Mouse (Mus musculus): ENCODE results near the gene Defb26. TPM values are rescaled to one million over a fixed set of nuclear protein-coding genes. Genes with fewer than 3 reads are reported as not detected.
A peak's percentile ranks its signal among the peaks of the same experiment; 100 is the strongest.

Gene Defb26
- total RNA-seq, 4 experiments from 2014 or later, result not detected

DNA sequence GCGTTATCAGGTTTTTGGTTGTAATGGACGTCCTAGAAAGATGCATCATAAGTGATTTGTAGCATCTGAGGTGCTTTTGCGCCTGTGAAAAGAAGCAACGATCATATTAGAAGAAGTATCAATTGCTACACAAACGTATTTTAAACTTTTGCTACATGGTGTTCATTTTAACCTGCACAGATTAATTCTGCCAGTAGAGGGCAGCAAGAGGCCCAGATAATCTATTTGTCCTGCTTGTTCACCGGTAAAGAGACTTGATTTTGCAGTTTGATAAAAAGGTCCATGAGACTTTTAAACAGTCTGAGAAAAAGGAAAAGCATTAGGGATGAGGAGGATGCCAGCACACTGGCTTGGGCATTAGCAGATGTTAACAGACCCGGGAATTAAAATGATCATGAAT lies 40.5 kb downstream of the Defb26 start:
- DNase-seq (ENCODE audit: low spot score in 2 of 2), result peak in 1 of 2 experiments; percentile 64

GRCm38 (mm10) chr2:152464570-152465150 lies 46.8 kb downstream of the Defb26 start, which contains the start of gene Defb23:
Gene Defb23, minus strand, starts transcription at chr2:152464620.
- DNase-seq (ENCODE audit: low spot score in 2 of 2), result no peak

DNA sequence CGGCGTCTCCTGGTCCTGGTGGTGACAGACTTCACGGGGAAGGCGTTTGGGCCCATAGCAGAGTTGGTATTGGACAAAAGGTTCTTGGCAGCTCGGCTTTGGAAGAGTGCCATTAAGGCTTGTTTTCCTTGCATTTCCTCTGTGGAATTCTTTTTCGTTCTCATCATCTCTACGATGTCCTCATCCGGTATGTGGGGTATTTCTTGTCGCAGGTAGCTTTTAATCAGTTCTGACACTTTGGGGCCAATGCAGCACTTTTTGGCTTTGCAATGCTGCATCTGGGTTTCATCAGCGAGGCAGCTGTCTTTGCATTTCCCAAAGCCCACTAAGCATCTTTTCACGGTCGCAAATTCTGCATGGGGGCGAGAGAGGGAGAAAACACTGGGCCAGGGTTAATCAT lies 52.3 kb downstream of the Defb26 start:
- no peak for DNase-seq (ENCODE audit: low spot score in 2 of 2)

Other genes starting within 250 kb of the Defb26 start
- gene Tbc1d20, start 217.9 kb downstream of the Defb26 start, total RNA-seq (2022), result 10 to 100 TPM; 48.3 to 55.9 (median 50.5) TPM
- 100 to 1,000 TPM; 108 to 121 (median 111) TPM for gene Rbck1, start 179.0 kb downstream of the Defb26 start, total RNA-seq (2022)
- 1 to 10 TPM; 1.2 to 2.4 (median 1.4) TPM for gene Trib3, start 167.7 kb downstream of the Defb26 start, total RNA-seq (2022)
- gene Nrsn2, start 135.1 kb downstream of the Defb26 start, total RNA-seq (2022), result 100 to 1,000 TPM in 2 of 4 experiments, 10 to 100 TPM in 2; 90.3 to 104 (median 96.4) TPM
- gene Sox12, start 113.6 kb downstream of the Defb26 start, total RNA-seq (2022), result 10 to 100 TPM; 13.7 to 17.3 (median 16.5) TPM
- 10 to 100 TPM in 2 of 4 experiments, 1 to 10 TPM in 2; 9.1 to 10.4 (median 9.9) TPM for gene Zcchc3, start 96.7 kb downstream of the Defb26 start, total RNA-seq (2022)
- 1 to 10 TPM; 2.5 to 3.9 (median 3.0) TPM for gene 6820408C15Rik, start 96.1 kb downstream of the Defb26 start, total RNA-seq (2022)
- not detected for gene Defb23, start 47.1 kb downstream of the Defb26 start, total RNA-seq (2022)
- under 1 TPM in 1 of 4 experiments, not detected in 3; 0.73 TPM for gene Defb20, start 34.6 kb downstream of the Defb26 start, total RNA-seq (2022)
- gene Defb22, start 21.6 kb downstream of the Defb26 start, total RNA-seq (2022), result not detected
- gene Defb28, start 6.6 kb upstream of the Defb26 start, total RNA-seq (2022), result not detected
- gene Defb29, start 28.4 kb upstream of the Defb26 start, total RNA-seq (2022), result not detected
- not detected for gene Gm17416, start 57.6 kb upstream of the Defb26 start, total RNA-seq (2022)
- gene Defb21, start 61.1 kb upstream of the Defb26 start, total RNA-seq (2022), result not detected
- gene Defb19, start 68.6 kb upstream of the Defb26 start, total RNA-seq (2022), result not detected
- gene Defb45, start 87.7 kb upstream of the Defb26 start, total RNA-seq (2022), result not detected
- not detected for gene Defb36, start 92.6 kb upstream of the Defb26 start, total RNA-seq (2022)
- gene Defb25, start 111.4 kb upstream of the Defb26 start, total RNA-seq (2022), result not detected
- gene Rem1, start 115.3 kb upstream of the Defb26 start, total RNA-seq (2022), result 1 to 10 TPM in 1 of 4 experiments, under 1 TPM in 3; 0.61 to 1.1 (median 0.72) TPM
- gene H13, start 157.8 kb upstream of the Defb26 start, total RNA-seq (2022), result 10 to 100 TPM; 69.8 to 81.5 (median 78.5) TPM
- gene Mcts2, start 175.3 kb upstream of the Defb26 start, total RNA-seq (2022), result 10 to 100 TPM; 17.7 to 21.8 (median 19.0) TPM
- gene Id1, start 224.6 kb upstream of the Defb26 start, total RNA-seq (2022), result 10 to 100 TPM; 18.1 to 24.9 (median 22.5) TPM
- gene Cox4i2, start 242.5 kb upstream of the Defb26 start, total RNA-seq (2022), result 1 to 10 TPM in 3 of 4 experiments, under 1 TPM in 1; 0.92 to 2.4 (median 2.2) TPM

All from layer of hippocampus, adult 8-10 months (tissue).